Mouse (Mus musculus): ENCODE results near the gene Smarca2.

Gene Smarca2

DNA sequence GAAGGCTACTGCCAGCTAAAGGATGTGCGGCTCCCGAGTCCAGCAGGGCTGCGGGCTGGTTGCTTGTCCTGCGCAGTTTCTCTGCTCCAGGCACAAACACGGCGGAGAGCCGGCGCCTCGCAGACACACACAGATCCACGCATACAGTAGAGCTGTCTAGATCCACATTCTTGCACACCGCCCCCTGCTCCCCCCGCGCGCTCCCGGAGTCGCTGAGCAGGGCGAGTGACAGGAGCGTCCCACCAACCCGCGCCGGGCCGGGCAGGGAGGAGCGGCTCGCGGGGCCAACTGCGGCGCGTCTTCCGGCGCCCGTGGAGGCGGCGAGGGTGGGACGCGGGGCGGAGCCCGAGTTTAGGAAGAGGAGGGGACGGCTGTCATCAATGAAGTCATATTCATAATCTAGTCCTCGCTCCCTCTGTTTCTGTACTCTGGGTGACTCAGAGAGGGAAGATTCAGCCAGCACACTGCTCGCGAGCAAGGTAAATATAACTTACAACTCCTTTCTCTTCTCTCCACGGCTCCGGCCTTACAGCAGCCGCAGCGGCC is at the start of gene Smarca2:
Smarca2 (plus strand) TSS at position 296 of the 546 bp plus-strand sequence.
- in situ Hi-C loops (cut with MseI, MboI), result no loop called here

DNA sequence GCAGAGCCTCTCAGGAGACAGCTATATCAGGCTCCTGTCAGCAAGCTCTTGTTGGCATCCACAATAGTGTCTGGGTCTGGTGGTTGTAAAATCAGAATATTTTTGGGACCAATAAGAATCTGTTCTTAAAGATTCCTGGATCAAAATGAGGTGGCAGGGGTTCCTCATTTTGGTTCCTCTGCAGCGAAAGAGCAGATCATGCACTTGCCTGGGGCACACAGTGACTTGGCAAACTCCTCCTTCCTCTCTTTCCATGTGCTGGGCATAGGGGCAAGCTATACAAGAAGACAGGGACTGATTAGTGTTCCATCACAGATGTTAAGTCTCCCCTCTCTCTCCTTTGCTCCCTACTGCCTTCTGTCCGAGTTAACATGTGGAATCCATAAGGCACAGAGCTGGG is 40.0 kb upstream of the Smarca2 start:
- in situ Hi-C loops (cut with MseI, MboI), result no loop called here

DNA sequence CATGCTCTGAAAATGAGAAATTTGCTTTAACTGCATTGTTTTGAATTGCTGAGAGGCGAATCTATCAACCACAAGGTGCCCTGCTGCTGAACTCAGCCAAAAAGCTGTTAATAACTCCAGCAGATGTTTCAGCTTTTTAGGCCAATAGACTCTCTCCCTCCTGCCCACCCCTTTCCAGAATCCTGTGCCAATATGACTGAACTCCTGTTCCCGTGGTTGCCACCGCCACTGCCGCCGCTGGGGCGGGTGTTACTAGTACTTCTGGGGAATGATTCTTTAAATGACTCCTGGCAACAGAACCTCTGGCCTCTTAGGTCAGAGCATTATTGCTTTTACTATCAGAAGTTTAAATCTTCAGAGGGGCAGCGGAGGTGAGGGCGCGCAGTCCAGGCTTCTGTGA is 38.7 kb upstream of the Smarca2 start:
- in situ Hi-C loops (cut with MseI, MboI), result no loop called here

DNA sequence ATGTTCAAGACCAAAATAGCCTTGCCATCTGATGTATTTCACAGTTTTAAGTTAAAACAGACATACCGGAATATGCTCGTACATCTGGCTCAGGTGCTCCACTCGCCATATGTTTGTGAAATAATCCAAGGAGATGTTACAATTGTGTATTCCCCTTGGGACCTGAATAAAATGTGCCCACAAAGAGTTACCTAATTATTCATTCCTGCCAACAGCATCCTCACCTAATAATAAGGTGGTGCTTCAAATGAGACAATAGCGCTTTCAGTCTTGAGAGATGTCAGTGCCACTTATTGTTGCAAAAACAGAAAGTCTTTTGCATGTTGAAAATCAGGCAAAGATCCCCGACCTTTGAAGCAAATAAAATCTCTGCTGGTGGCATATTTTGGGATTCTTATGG is 36.6 kb upstream of the Smarca2 start:
- in situ Hi-C loops (cut with MseI, MboI), result no loop called here

DNA sequence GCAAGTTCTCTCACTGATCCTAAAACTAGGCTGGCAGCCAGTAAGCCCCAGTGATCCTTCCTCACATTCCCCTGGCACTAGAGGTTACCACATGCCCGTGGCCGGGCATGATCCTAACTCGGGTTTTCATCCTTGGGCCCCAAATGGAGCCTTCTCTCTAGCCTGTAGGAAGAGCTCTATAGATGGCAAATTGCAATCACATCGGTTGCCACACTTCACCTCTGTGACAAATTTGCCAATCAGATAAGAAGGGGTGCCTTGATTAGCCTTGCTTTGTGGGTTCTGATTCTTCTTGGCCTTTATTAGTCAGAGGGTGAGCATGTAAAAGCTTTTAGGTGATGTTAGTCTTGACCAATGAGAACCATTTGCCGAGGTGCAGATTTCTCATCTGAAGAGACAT is 35.9 kb upstream of the Smarca2 start:
- in situ Hi-C loops (cut with MseI, MboI), result no loop called here

DNA sequence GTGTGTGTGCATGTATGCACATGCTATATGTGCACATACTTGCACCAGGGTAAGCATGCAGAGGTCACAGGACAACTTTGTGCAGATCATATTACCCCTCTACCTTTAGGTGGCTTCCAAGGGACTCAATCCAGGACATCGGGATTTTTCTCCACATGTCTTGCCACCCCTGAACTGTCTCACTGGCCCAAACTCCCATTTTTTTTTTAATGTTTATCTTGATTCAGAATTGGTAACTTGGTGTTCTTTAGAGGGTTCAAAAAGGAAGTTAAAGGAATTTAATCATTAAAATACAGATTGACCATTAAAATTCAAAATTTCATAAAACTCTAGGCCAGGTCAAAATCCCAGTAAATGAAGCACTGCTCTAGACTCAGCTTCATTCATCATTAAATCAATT is 35.4 kb upstream of the Smarca2 start:
- in situ Hi-C loops (cut with MseI, MboI), result no loop called here

DNA sequence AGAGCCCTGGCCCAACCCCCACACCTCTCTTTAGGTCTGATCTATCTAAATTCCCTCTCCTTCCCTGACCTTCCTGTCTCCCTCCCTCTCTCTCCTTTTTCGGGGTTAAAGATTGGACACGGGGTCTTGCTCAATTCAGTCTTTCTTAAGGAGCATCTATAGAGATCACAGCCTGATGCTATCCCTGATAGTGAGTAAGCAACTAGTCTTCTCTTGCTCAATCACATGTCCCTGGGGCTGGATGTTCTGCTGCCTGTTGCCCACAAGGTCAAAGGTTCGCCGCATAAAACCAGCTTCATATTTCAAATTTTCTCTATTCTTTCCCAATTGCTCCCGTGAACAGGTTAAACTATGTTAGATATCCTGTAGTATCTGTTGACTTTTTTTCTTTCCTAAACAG is 25.2 kb upstream of the Smarca2 start:
- in situ Hi-C loops (cut with MseI, MboI), result no loop called here

DNA sequence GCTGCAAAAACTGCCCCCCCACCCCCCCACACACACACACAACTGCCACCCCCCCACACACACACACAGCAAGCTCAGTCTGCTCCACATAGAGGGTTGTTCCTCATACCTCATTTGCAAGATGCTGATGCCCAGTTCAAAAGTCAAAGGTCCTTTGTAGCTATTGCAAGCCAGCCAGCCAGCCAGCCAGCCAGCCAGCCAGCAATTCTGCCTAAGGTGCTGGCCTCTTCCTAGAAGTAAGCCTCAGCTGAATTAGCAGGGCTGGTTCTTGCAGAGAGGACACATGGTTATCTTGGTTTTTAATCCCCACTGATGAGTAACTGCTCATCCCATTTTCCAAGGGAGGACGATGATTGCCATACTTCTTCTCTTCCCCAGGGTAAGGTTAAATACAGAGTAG is 24.8 kb upstream of the Smarca2 start:
- in situ Hi-C loops (cut with MseI, MboI), result no loop called here

DNA sequence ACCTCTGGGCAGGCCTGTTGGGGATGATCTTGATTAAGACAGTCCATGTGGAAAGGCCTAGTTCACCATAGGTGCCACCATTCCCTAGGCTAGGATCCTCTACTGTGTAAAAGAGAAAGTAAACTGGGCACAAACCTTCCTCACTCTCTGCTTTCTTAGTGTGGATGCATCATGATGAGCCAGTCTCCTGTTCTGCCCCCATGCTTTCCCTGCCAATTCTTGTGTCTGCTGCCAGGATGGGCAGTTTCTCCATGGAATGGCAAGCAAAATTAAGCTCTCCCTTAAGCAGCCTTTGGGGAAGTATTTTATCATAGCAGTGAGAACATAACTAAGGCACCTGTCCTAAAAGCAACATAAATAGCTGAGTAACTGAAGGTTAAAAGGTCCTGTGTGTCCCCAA is 10.2 kb upstream of the Smarca2 start:
- in situ Hi-C loops (cut with MseI, MboI), result no loop called here

DNA sequence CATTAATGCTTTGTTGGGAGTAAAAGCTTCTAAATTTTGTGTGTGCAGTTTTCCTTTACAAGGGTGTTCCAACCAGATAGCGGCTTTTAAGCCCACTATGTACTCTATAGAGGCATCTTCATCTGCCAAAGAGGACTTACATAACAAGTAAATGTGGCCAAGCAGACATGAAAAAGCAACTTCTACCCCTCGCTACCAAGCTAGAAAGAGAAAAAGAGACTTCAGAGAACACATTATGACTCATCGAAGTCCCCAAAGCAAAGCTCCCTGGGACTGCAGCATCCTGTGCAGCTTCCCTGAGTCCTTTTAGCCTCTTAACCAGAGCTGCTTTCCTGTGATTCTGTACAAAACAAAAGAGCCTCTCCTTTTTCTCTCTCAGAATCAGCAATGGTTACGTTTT is 3.4 kb upstream of the Smarca2 start:
- in situ Hi-C loops (cut with MseI, MboI), result no loop called here

DNA sequence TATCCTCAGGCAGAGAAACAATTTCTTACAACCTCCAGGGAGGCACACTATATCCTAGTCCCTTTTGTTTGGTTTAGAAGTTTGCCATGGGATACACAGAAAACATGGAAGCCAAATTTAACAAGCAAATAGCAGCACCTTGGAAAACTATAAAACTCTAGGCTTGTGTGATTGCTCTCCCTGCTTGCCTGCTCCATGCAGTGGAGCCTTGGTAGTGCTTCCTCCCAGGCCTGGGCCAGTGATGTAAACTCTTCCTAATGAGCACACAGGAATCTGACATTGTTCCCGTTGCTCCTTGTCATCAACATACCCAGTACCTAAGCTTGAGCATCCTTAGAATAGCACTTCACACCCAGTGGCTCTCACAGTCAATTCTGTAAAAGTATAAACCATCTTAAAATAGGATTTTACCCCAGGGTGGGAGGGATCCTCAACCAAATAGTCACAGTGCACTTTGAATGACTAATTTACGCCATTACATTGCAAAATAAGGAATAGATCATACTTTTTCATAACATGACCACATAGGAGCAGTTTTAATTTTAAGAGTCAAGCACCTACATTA is 1.5 kb upstream of the Smarca2 start:
- in situ Hi-C loops (cut with MseI, MboI), result no loop called here

DNA sequence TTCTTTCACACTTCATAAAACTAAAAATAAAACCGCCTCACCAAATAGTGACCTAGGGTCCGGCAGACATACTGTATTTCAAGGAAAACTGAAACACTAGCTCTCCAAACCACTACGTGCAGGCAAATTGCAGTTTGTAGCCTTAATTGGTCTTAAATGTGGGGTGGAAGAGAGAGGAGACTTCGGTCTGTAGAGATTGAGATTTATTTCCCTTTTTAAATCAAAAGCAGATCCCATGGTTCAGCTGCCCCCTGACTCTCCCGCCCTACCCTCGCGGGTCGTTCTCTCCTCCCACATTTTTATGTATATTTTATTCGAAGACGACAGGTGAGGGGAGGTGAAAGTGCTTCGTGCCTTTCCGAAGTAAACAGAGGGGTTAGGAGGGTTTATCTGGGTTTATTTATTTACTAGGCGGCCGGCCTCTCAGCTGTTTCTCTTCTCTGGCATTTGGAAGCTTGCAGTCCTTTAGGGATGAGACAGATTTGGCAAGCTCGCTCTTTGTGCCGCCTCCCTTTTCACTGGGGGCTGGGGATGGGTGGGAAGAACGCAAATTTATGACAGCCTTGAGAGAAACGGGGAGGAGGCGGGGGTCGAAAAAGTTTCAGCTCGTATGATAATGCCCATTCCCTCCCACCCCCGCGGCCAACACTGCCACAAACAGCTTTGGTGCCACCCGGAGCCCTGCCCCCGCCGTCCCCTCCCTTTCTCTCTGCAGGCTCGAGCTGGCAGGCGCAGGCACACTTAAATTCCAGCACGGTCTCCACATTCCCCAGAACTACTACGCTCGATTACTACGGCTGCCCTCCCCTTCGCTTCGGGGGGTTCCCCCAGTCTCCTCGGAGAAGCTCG is 720 bp upstream of the Smarca2 start:
- in situ Hi-C loops (cut with MseI, MboI), result no loop called here

DNA sequence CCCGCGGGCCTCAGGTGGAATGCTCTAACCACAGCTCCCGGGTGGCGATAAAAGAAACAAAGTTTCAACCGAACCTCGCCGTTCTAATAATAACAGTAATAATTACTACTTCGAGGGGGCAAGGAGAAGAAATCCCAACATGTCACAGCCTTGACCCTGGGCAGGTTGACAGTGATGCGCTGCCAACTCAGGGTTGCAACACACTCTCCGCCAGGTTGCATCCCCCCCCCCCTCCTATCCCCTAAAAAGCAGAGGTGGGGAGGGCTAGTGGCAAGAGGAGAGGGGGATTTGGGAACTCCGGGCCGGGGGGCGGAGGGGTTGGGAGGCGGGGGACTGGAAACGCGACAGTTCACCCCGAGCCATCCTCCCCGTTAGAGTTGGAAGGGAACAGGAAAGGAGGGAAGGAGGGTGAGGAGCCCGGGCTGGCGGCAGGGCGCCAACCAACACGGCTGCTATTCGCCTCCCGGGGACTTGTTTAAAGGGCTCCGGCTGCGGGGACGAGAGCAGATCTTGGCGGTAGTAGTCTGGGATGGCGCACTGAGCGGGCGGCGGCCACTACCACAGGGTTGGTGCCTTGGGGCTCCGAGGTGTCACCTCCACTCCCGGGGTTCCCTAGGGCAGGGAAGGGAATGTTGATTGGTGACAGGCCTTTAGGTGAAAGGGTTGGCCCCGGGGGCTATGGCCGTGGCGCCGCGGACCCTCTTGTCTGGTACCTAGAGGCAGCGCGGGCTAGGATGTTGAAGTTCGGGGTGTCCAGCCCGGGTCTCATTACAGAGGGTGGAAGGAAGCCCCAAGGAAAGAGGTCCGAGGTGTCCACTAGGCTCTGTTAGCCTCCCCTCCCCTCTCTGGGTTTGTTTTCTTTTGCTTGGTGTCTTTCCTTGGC is 829 bp downstream of the Smarca2 start:
- in situ Hi-C loops (cut with MseI, MboI), result no loop called here

DNA sequence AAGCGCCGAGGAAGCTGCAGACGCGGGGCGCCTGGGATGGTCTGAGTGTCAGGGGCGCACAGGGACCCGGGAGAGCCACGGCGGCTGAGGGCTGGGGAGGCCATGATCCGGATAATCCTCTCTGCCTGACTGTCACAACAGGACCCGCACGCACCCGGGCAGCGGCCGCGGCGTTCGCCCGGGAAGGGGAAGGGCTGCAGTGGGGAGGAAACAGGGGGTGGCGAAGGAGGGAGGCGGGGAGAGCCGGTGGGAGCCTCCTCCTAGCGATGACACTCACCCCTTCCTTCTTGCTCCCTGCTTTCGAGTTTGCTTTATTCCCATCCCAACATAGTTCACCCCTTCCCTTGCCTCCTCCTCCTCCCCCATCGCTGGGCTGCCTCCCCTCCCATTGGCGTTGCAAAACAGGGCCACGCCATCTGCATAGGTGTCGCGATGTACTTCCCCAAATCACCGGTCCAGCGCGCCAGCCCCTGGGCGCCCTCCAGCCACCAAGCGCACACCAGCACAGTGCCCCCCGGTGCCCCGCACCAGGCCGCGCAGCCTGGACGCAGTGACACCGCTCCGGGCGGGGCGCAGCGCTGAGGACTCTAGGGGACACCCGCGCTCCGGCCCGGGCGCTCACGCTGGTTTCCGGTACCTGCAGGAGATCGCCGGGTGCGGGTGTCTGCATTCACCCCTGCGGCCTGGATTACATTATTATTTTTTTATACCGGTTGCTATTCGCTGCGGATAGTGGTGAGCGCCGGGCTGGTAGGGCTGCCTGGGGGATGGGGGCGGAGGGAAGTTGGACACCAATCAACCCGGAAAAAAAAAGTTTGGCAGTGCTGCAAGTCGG is 1.7 kb downstream of the Smarca2 start:
- in situ Hi-C loops (cut with MseI, MboI), result no loop called here

DNA sequence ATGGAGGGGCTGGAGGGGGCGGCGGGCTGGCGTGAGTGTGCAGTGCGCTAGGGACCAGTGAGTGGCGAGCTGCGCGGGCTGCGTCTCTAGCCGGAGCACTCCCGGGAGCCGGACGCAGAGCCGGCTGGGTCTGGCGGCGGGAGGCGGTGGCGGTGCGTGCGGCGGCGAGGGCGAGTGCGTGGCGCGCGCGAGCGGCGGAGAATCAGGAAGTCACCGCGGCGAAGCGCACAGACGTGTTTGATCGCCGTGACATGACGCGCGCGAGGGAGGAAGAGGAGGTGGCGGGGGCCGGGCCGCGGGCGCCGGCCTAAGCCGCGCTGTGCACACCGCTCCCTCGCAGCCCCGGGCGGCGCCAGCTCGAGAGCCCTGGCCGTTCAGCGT is 2.3 kb downstream of the Smarca2 start:
- in situ Hi-C loops (cut with MseI, MboI), result no loop called here

DNA sequence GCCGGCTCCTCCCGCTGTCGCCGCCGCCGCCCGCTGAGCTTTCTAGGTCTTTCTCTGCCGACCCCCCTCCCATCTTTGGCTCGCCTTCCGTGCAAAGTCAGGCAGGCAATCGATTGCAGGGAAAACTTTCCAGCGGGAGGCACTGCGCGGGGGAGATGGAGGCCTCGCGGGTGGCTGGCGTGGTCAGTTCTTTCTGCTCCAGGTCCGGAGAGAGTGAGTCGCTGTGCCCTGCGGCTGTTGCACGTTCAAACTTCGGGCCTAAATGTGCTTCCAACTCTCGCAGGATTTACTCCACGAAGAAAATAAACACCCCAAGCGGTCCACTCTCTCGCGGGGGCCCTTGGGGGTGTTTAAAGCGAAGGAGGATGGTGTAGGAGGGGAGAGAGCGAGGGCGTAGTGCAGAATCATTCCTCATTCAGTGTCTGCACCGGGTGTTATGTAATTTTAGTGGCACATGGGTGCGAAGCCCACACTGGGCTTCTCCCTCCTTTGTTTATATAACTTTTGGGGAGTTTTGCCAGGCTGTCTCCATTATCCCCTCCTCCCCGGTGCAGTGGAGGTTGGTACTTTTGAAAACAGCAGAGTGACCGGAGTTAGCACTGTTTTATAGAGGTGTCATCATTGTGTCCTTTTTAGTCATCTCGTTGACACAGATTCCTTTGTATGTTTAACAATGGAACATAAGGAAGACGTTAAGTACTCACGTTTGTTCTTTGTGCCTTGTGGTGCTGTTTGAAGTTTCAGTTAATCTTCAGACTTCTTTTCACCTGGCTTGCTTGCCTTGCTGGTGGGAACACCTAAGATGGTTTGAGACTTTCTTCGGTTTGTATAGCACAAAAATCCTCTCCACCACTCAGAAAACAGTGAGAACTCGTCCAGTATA is 2.9 kb downstream of the Smarca2 start:
- in situ Hi-C loops (cut with MseI, MboI), result no loop called here

DNA sequence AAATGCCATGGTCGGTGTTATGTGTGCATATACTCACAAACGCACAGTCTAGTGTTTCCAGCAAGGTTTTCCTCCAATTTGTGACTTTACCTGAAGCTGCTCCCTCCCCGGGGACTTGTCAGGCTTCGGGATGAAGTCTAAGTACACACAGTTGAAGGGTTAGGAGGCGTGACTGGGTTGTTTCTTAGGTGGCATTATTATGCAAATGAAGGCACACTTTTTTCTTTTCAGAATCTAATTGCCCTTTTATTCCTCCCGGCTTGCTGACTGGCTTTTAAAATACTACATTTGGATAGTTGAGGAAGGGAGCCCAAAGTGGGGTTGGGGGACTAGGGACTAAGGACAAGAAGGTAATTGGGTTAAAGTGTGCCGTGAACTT is 3.6 kb downstream of the Smarca2 start:
- in situ Hi-C loops (cut with MseI, MboI), result no loop called here

DNA sequence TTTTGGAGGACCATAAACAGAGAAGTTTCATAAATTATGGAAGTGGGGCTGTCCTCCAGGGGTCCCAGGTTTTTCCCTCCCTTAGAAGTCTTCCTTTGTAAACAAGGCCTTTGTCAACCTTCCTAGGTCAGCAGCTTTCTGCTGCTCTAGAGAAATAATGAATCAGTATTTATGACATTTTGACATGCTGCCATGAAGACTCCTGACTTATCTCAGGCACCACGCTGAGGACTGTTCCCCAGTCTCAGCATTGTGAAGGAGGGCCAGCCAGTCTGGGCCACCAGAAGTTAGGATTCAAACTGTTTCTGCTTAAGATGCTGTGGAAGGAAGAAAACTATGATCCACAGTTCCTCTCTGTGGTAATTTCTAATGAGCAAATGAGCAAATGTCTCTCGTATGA is 4.8 kb downstream of the Smarca2 start:
- in situ Hi-C loops (cut with MseI, MboI), result no loop called here

DNA sequence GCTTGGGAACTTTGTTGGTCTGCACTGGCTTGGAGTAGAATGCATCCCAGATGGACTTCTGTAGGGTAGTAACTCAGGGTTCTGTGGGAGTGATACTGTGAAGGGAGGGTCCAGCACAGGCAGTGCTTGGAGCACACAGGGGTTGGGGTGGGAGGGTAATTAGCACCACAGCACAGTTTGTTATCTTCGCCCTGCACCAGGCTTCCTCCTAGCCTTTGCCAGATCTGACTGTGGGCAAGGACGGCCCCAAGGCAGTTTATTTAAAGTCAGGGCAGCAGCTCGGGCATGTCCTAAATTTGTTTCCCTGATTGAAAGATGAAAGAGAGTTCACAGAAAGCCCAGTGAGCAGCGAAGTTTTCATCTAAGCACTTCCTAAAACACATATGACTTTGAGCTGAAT is 8.1 kb downstream of the Smarca2 start:
- in situ Hi-C loops (cut with MseI, MboI), result no loop called here

DNA sequence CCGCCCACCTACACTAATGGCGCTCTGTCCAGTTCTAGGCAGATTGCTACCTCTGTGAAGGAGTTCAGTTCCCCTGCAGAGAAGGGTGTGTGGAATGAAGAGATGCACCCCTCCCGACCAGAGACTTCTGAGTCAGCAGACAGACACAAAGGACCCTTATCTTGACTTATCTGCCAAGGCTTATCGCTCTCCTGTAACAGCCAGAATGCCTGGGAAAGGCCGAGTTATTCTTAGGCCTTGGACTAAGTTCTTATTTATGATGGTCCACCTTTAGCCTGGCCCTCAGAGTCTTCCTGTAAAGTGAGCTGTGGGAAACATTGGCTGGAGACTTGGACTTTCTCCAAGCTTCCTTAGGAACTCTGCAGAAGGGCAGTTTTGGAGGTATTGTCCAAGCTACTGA is 8.8 kb downstream of the Smarca2 start:
- in situ Hi-C loops (cut with MseI, MboI), result no loop called here

Data from mouse trophoblast stem cell (cell line).